Mouse (Mus musculus) adrenal gland, adult 2 months (tissue): ENCODE measurements around the gene Gm8439. TPM values are rescaled to one million over a fixed set of nuclear protein-coding genes. Genes with fewer than 3 reads are reported as not detected.
A peak's percentile ranks its signal among the peaks of the same experiment; 100 is the strongest.

Source experiments
- DNase-seq: peaks from one replicate; pipeline ENCODE4 v3.0.0; 2021
- polyA plus RNA-seq: library from polyadenylated mRNA; depleted of rRNA; stranded (reverse); fragments of >200 nt; gene quantifications from 2 replicates; pipeline ENCODE4 v1.2.3, GENCODE M21; 2012; rRNA removed
- total RNA-seq, 2 experiments: library from RNA; stranded (reverse); gene quantifications; 2 replicates each; pipeline ENCODE4 v1.2.3; 2021

Gene Gm8439
- total and polyA plus RNA-seq, 3 experiments, result not detected

DNA sequence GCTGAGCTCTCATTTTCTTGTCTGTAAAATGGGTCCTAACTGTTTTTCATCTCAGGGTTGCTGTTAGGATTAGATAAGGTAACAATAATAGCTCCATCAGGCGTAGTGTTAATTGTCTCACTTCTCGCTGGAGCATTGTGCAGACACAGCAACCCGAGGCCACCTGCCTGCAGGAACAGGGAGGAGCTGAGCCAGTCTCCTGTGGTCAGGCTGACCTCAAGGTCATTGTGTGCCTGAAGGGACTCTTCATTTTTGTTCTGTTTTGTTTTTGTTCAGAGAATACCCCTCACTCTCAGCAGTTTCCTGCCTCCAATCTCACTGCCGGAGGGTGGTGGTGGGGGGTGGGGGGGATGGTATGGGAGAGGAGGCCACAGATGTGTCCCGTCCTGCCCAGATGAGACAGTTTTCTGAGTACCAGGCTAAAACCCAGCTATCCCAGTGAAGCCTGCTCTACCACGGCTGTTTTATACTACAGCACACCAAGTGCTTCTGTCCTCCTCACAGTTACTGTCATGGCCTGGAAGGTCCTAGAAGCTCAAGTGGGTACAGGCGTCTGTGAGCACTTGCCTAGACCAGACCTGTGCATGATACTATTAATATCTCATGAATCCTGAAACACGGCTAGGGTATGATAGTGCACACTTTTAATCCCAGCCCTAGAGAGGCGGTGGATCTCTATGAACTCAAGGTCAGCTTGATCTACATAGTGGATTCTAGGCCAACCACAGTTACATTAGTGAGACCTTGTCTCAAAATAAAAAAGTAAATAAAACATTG, 23.9 kb downstream of the Gm8439 start:
- DNase-seq, result peak; percentile 33

DNA sequence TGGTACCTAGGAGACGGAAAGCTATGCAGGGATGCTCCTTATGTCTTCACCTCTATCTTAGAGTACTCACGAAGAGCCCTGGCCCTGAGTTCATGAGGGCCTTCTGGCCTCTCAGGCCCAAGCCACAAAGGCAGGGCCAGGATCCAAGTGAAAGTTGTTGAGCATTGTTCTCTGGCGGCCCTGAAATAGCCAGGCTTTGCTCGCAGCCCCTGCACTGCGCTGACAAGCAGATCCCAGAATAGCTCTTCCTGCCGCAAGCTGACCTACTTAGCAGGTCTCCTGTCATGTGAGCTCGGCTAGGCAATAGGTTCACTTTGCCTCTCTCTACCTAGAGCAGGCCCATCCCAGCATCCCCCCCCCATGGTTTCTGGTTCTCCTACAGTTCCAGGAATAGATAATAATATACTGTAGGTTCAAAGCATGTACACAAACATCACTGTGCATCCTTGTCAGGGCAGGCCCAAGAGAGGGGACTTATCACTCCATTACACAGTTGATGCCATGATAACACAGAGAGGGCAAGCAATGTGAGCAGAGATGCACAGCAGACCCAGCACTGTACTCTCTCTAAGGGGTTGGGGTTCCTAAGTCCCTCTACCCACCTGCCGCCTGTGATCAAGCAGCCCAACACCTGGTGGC, 25.3 kb downstream of the Gm8439 start:
- DNase-seq, result peak; percentile 67

GRCm38 (mm10) chr4:120614644-120615043, 26.1 kb downstream of the Gm8439 start:
- no peak for DNase-seq

GRCm38 (mm10) chr4:120615528-120616081, 27.1 kb downstream of the Gm8439 start:
- DNase-seq, result no peak

GRCm38 (mm10) chr4:120616199-120617025, 27.9 kb downstream of the Gm8439 start:
- no peak for DNase-seq

GRCm38 (mm10) chr4:120627728-120628127, 39.2 kb downstream of the Gm8439 start:
- peak; percentile 85 for DNase-seq

DNA sequence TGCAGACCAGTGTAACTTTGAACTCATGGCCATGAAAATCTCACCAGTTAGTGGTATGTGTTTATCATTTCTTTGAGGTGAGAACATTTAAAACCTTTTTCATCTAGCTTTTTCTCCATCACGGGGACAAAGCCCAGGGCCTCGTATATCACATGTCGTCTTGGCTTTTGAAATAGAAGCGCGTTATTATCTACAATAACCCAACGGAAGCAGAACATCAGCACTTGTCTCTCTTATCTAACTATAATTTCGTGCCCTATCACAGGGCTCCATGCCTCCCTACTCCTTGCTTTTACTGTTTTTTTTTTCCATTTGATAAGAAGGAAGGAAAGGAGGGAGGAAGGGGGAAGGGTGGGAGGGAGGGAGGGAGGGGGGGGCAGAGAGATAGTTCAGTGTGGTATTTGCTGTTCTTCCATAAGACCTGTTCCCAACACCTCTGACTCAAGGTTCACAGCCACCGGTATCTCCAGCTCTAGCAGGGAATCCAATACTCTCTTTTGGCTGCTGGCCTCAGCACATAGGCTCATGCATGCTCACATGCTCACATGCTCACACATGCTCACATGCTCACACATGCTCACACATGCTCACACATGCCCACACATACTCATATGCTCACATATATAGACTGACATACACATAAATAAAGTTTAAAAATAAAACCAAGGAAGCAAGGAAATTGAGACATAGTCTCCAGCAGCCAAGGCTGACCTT, 41.8 kb downstream of the Gm8439 start:
- no peak for DNase-seq

DNA sequence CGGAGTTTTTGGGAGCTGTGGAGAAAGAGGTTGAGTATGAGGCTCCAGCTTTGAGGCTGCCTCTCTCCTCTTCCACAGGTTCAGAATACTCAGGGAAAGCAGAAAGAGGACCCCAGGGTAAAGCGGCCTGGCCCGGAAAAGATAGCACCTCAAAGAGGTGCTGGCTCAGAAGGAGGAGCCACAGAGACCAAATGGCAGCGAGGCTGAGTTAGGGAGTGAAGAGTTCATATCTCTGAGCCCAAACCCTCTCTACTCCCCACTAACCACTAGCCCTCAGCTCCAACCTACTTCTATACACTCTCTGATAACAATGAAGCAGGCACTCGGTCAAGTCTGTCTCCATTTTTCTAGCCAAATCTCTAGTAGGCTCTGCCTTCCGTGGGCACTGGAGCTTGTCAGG, 43.3 kb downstream of the Gm8439 start:
- no peak for DNase-seq

GRCm38 (mm10) chr4:120635351-120635750, 46.8 kb downstream of the Gm8439 start:
- DNase-seq, result no peak

DNA sequence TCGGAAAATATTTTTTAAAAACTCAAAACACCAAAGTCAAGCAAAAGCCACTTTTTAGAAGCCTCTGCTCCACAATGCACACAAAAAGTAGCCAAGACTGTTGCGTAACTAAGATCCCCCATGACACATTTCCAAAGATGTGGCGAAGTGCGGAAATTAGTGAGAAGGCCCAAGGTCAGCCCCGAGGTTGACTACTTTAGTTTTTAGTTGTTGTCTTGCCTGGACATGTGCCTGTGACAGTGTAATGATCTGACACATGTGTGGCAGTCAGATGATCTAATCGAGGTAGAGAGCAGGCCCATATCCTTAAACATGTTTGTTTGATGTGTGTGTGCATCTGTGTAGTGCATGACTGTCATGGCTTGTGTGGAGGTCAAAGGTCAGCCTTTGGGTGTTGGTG, 53.4 kb downstream of the Gm8439 start:
- peak; percentile 59 for DNase-seq

- DNase-seq, result no peak
These were observed 55.4 kb downstream of the Gm8439 start for GRCm38 (mm10) chr4:120643899-120644298.

GRCm38 (mm10) chr4:120649369-120650207, 61.0 kb downstream of the Gm8439 start:
- DNase-seq, result no peak

GRCm38 (mm10) chr4:120650208-120650592, 61.7 kb downstream of the Gm8439 start:
- DNase-seq, result no peak

GRCm38 (mm10) chr4:120655898-120656297, 67.4 kb downstream of the Gm8439 start:
- DNase-seq, result no peak

Other genes with a start within 250 kb of the Gm8439 start
- 10 to 100 TPM; 33.6 to 39.5 TPM for gene Scmh1, start 183.5 kb upstream of the Gm8439 start, total RNA-seq
- gene Scmh1, start 183.5 kb upstream of the Gm8439 start, polyA plus RNA-seq, result 18.9 and 23.0 TPM in 2 replicates
- gene Slfnl1, start 56.5 kb upstream of the Gm8439 start, total RNA-seq, result under 1 TPM; 0.14 to 0.17 TPM
- 0.06 and 0.07 TPM in 2 replicates for gene Slfnl1, start 56.5 kb upstream of the Gm8439 start, polyA plus RNA-seq
- 10 to 100 TPM; 29.5 to 39.8 TPM for gene Ctps, start 18.5 kb upstream of the Gm8439 start, total RNA-seq
- gene Ctps, start 18.5 kb upstream of the Gm8439 start, polyA plus RNA-seq, result 3.3 and 4.4 TPM in 2 replicates
- 10 to 100 TPM; 11.3 to 18.3 TPM for gene Cited4, start 77.8 kb downstream of the Gm8439 start, total RNA-seq
- 85.9 and 124 TPM in 2 replicates for gene Cited4, start 77.8 kb downstream of the Gm8439 start, polyA plus RNA-seq
- 1 to 10 TPM; 1.5 to 2.5 TPM for gene Kcnq4, start 159.9 kb downstream of the Gm8439 start, total RNA-seq
- gene Kcnq4, start 159.9 kb downstream of the Gm8439 start, polyA plus RNA-seq, result 4.1 and 5.4 TPM in 2 replicates
- 10 to 100 TPM; 43.0 to 59.0 TPM for gene Nfyc, start 242.8 kb downstream of the Gm8439 start, total RNA-seq
- gene Nfyc, start 242.8 kb downstream of the Gm8439 start, polyA plus RNA-seq, result 169 and 171 TPM in 2 replicates